Mouse (Mus musculus): Measurements from ENCODE around the gene Ltbp2.
A peak's percentile ranks its signal among the peaks of the same experiment; 100 is the strongest.

The Ltbp2 gene

DNA sequence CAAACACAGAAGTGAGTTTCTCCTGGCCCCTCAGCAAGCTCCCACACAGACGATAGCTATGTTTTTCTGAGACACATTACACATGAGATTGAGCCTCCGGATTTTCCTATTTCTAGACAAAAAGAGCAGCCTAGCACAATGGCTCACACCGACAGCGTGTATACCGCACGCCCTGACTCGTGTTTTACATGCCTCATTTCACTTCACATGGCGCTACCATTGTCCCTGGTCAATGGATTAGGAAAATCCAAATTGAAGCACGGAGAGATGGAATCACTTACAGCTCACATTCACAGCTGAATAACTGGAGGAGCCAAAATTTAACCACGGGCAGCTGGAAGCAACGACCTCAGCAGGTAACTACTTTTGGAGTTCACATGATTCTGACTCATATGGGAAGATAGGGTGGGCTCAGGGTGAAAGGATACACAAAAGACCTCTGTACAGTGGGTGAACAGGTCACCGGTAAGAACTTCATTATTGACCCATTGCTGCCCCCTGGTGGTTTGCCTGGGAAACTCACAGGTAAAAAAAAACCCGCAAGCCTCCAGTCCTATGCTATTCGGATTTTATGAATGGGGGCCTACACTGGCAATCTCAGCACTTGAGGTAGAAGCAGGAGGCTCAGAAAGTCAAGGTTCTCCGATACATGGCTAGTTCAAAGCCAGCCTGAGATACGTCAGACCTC, 121.2 kb downstream of the Ltbp2 start:
- peak; percentile 86 for DNase-seq

GRCm38 (mm10) chr12:84752131-84752977, 124.0 kb downstream of the Ltbp2 start:
- DNase-seq, result no peak

DNA sequence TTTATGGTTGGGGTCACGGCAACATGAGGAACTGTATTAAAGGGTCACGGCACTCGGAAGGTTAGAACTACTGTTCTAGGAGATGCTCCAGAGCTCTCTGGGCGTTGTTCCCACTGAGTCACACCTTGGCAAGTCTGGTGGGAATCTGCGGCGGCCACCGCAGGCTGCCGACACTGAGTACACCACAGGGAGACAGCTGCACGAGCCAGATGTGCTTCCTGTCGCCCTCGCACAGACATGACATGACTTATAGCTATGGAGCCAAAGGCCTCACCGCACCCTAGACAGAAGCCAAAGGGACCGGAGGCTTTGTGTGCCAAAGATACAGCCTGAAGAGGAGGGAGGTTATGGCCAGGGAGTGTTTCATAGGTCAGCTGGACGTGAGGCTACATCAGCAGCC, 125.7 kb downstream of the Ltbp2 start:
- DNase-seq, result peak in 1 of 2 experiments; percentile 7

- no peak for DNase-seq
Measured at GRCm38 (mm10) chr12:84748134-84748533, 128.2 kb downstream of the Ltbp2 start.

DNA sequence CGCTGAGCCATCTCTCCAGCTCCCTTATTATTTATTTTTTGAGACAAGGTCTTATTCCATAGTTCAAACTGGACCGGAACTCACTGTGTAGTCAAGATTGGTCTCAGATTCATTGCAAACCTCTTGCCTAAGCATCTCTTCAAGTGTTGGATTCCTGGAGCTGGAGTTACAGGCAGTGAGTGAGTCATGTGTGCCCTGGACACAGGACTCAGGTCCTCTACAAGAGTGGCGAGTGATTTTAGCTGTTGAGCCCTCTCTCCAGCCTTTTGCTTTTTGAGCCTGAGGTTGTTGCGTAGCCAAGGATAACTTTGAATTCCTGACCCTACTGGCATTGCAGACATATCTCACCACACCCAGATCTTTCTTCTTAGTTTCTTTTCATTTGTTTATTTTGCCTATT, 130.6 kb downstream of the Ltbp2 start:
- no peak for DNase-seq

DNA sequence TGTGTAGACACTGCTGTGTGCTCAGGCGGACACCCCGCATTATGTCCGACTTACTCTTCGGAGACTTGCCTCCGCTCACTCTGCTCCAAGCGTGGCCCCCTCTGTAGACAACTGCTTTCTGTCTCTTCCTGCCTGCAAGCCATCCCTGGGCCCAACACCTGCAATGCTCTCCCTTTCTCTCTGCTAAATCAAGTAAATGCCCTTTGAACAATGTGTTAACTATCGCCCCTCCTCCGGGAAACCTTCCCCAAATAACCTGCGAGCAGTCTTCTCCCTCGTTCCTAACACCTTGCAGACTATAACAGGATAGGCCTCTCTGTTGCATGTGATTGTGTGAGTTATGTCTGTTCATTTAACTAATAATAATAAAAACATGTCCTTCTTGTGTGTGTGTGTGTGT, 132.8 kb downstream of the Ltbp2 start:
- no peak for DNase-seq

DNA sequence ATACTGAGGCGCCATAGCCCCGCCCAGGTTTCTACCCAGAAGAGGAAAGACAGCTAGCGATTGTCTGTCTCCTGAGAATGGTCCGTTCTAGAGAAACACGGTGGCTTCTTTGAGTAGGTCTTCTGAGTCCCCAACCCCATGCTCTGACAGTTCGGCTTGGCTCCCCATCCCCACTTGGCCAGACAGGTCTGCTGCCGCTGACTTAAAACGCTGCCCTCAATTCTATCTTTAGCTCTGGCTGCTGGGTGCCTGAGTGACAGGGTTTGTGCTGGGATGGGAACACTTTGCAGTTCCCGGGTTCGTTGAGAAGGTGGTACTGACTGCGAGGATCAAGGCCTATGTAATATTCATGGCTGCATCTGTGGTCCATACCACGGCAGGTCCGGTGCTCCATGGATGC, 143.0 kb downstream of the Ltbp2 start:
- DNase-seq, result no peak
